Mouse (Mus musculus) bone marrow macrophage, adult 2 months (primary cell): Measurements from ENCODE around the gene Tenm3.

Experiments
- CTCF ChIP-seq: IDR thresholded peaks from 2 replicates; pipeline ENCODE4 v1.5.1; 2012; ENCODE audit warnings: low read depth, mild to moderate bottlenecking, low read length, moderate library complexity
- POLR2A ChIP-seq: IDR thresholded peaks from 2 replicates; pipeline ENCODE4 v1.6.1; 2012; ENCODE audit warnings: mild to moderate bottlenecking, low read depth, low read length, borderline replicate concordance

- TF ChIP-seq CTCF: no peak
- TF ChIP-seq POLR2A: no peak
These were observed 138.8 kb downstream of the Tenm3 start for GRCm38 (mm10) chr8:48704885-48705515.
